Mouse (Mus musculus) thymus, adult 18-20 months (tissue): ENCODE measurements around the gene Dtx3l.
A peak's percentile ranks its signal among the peaks of the same experiment; 100 is the strongest.
"Not testable (repeated sequence)": the region's sequence is repeated elsewhere in the genome, so short reads cannot be mapped to it uniquely, and the experiment has no call there.

ENCODE experiments used
- DNase-seq, 2 experiments: peaks; one replicate each; pipeline ENCODE4 v3.0.0; 2022; ENCODE audit warnings: mixed read lengths in 2 of 2

Gene Dtx3l

DNA sequence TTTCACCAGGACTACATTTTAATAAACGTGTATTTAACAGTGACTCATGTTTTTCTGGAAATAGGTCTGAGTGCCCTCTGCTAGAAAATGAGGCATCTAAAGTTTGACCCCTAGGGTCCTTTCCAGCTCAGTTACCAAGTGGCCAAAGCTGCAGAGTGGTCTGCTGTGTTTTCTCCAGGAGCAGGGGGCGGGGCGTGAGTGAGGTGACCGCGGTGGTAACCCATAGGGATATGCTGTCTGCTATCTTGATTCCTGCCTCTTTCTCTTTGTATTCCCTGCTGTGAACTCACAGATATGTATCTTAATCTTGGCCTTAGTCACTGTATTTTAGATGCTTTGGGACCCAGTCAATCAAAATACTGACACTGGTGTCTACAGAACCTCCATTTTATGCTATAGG is 14.6 kb downstream of the Dtx3l start:
- DNase-seq, result no peak

DNA sequence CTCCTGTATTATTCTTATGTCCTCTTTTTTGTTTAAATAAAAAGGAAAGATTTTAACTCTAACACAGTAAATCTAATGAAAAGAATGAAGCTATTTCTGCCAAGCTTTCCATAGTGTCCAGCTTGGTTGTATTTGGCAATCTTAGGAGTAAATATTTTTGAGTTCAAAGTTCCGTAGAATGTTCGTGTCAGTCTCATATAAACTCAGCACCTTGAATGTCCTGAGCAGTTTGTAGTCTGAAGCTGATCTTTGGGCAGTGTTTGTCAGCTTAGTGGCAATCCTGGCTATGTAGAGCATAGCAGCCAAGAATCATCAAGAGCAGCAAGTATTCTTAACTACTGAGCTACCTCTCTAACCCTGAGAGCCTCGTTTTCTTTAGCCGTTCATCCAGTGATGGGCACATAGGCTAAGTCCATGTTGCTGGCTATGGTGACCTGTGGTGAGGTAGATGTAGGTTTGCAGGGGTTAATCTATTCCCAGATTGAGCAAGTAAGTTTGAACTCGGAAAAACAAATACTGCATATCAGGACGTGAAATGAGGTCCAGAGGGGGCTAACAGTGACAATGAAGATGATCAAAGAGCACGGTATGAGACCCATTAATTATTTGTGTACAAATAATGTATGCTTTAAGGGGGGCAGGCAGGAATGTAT is 15.3 kb downstream of the Dtx3l start:
- no peak for DNase-seq

DNA sequence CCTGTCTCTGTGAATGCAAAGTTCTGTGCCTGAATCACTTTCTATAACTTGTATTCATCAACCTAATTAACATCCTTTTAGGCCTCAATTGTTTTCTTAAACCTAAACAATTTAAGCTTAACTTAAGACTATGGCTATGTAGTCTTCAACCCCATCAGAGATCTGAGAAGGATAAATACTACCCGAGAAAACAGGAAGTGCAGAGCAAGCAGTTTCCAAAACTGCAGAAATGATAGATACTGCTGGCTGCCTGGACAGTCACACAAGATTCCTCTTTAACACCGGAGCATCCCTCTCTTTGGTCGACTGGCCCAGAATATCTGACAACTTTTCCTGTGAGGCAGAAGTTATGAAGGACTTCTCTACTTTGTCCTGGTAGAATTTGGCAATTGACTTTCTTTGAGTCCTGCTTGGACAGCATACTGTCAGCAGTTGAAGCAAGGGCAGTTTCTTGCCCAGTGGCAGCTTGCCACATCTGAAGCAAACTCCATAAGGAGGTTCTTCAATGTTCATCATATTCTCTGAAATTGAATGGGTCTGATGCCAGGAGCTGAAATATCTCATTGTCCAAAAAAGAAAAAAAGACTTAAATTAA is 16.6 kb downstream of the Dtx3l start:
- DNase-seq, result no peak

DNA sequence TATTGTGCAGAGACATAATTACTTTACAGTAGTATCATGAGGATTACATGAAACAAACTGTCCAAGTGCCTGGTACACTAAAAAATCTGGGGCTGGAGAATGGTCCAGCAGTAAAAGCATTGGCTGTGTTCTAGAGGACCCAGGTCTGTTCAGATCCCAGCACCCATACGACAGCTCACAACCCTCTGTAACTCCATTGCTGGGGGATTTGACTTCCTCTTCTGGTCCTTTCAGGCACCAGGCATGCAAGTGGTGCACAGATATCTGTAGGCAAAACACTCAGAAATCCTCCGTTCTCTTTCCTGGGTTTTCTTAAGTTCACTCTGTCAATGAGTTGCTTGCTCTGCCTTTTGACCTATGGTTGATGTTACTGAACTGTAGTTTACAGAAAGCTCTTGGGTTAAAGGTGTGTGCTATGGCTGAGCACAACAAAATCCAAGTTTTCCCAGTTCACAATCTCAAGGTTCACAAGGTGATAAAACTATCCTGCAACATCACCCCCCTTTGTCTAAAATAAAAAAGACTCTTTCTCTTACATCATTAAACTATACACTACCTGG is 17.2 kb downstream of the Dtx3l start:
- DNase-seq, result no peak

DNA sequence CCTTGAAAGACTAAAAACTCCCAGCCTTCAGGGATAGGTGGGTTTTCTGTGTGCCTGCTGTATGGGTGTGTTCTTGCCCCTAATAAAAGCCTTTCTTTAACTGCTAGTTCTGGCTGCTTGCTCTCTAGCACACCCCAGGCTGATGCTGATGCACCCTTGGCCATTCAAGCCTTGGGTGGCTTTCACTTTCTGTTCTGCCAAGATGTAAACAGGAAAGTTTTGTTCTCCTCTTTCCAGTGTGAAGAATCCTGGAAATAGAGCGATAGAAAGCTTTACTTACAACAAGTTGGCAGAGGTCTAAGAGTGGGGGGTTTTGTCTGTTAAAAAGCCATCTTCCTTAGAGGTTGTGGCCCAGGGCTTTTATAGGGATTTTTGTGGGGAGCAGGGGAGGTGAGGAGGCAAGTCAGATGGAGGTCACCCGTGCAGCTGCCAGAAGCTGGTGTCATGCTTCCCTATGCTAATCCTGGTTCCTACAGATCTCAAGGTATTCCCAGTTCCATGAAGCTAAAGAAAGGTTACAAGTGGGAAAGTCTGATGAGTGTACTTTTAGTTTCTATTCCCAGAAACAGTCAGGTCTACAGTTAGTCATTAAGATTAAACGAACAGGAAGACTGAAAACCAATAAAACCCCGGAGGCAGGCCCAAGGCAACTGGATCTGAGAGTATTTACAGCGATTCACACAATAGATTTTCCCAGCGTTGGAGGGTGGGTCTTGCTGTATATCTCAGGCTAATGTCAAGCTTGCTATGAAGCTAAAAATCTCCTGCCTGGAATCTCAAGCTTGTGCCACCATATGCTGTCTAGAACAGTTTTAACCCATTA is 20.0 kb downstream of the Dtx3l start:
- peak in 1 of 2 experiments; percentile 33 for DNase-seq

DNA sequence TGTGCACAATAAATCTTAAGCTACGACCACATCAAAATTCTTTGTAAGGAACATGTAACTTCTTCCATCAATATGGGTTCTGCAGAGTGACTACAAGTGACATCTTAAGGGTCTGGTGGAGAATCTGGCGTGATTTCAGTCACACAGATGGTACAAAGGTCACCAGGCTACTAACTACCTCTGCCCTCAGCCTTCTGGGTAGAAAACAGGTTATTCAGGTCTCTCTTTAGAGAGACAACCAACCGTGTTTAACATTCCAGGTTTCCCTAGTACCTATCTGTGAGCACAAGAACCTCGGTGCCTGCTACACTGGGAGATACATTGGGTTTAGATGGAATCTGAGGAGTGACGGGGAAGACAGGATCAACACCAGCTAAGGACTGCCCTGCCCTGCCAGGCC is 24.6 kb downstream of the Dtx3l start:
- no peak for DNase-seq

DNA sequence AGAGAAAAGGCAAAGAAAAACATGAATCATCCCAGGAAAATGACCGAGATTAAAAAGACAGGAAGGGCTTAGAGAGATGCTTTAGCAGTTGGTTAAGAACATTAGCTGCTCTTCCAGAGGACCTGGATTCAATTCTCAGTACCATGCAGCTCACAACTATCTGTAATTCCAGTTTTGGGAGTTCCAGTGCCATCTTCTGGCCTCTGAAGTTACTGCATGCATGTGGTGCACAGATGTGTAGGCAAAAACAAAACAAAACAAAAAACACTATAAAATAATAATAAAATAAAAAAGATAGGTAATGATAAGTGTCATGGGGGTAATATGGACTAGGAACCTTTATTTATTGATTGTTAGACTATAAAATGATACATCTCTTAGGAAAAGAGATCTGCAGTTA is 25.4 kb downstream of the Dtx3l start:
- no peak for DNase-seq

DNA sequence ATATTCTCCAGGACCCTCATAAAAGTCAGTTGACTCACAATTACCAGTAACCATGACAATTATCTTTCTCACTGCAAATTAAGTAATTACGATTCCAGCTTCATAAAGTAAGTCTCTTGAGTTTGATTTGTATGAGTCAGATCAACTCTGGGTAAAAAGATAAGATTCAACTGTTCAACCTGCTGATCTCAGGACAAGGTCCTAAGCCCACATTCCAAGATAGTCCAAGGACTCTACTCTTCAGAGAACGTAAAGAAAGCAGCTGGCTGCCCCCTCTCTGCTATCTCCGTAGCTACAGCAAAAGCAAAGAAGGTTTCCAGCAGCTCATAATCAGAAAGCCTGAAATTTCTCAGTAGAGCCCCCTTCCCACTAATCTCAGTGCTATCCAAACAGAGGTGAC is 27.5 kb downstream of the Dtx3l start:
- no peak for DNase-seq

DNA sequence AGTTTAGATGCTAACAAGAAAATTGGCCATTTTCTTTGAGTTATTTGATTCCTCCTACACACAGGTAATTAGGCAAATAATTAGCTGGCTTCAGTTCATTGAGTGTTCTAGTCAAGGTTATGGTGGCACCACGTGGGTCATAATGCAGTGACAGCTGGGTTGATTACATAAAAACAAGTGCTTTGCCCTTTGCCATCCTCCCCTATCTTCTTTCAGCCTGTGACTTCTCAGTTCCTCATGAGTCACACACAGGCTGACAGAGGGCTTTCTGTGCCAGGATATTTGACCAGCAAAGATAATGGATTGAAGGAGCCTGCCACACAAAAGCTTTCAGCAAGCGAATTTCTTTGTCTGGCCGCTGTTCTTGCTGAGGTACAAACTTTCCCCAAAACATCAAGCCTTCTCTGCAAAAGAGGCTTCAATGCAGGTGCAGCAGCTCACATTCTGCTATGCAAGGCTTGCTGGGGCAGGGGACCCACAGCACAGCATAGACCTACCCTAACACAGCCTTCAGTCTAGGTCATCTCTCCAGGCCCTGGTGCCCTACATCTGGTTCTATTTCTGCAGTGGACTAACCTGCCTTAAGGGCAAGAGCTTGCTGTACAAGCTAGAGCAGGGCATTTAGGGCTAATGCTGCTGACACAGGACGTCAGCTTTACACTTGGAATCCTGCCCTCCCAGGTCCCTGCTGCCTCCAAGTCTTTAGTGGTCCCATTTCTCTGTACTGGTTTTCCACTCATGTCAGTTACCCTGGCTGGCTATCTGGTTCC is 31.3 kb downstream of the Dtx3l start:
- no peak for DNase-seq

DNA sequence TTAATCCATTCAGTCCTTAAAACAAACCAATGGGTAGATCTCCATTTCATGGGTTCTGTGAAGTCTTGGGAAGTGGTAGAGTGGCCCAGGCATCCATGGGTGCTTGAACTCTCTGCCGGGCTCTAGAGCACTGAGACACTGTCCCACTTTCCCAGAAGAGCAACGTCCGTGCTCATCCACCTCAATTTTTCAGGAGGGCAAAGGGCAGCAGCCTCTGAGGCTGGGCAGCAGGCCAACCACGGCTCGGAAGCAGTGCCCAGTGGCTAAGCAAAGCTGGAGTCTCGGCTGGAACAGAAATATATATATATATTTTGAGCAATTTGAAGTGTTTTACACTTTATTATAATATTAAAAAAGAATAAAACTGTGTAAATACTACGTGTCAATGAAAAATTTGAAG is 32.1 kb downstream of the Dtx3l start:
- DNase-seq, result no peak

DNA sequence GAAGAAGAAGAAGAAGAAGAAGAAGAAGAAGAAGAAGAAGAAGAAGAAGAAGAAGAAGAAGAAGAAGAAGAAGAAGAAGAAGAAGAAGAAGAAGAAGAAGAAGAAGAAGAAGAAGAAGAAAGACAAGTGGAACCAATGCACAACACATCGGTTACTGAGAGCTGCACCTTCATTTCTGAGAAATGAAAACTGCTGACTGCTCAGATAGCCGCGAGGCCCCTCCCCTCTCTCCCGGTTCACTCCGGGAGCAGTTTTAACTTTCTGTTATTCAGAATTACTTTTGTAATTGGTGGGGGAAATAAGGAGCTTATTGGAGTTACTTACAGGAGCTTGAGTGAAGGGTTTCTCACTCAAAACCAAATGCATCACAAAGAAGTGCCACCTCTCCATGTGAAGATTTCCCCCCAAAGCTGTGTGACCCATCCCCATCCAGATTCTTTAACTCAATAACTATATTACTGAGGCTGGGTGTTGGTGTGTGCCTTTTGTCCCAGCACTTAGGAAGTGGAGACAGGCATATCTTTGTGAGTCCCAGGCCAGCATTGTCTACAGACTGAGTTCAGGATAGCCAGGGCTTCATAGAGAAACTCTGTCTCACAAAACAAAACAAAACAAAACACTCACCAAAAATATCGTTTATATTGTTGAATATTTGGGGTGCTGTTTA is 33.0 kb downstream of the Dtx3l start:
- DNase-seq, result no peak

DNA sequence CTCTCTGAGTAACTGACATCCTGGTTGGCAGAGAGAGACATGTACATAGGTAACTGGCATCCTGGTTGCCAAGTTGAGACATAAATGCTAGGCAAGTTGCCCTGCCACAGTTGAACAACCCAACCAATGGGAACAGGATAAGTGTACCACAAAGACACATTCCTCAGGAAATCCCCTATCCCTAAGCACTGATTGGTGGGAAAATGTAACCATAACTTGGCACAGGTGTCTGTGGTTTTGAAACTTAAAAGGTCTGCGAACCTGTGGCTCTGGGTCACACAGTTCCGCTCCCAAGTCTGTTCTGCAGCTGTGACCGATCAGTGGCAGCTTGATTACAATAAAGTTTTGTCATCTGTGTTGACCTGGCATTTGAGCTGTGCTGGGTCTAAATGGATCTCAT is 33.6 kb downstream of the Dtx3l start:
- peak in 1 of 2 experiments; percentile 25 for DNase-seq

DNA sequence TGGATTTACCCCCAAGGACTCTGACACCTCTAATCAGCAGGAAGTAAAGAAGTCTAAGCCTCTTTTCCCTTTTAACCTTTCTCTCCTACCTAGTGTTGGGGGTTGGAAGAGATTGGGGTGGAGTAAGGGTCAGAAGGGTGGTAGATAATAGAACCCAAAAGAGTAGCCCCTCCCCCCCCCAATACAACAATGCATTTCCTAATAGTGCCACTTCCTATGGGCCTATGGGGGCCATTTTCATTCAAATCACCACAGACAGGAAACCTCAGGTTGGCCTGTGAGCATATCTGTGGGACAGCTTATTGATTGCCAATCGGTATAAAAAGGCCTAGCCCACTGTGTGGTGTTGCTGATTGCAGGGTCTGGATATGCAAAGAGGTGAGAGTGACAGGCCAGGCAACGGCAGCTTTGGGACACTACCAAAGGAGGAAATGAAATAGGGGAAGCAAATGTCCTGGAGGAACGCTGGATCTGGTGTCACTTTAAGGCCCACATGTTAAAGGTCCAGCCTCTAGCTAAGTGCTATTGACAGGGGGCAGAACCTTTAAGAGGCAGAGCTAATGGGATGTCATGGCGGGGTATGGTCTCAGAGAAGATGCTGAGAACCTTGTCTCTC is 34.7 kb downstream of the Dtx3l start:
- DNase-seq, result no peak

DNA sequence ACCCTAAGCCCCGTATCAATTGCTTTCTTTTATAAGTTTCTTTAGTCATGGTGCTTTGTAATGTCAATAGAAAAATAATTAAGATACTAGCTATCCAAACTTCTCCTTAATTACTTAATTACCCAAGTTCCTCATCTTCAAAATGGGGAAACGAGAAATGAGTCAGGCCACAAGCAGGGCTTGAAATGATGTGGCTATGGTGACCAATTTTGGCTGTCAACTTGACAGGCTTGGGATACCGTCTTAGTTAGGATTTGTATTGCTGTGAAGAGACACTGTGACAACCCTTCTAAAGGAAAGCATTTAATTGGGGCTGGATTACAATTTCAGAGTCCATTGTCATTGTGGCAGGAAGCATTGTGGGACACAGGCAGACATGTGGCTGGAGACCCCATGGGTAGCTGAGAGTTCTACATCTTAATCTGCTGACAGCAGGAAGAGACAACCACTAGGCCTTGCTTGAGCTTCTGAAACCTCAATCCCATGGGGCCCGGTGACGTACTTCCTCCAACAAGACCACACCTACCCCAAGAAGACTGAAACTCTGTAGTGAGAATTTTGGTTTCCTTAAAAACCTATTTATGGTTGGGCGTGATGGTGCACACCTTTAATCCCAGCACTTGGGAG is 35.8 kb downstream of the Dtx3l start:
- DNase-seq, result no peak

DNA sequence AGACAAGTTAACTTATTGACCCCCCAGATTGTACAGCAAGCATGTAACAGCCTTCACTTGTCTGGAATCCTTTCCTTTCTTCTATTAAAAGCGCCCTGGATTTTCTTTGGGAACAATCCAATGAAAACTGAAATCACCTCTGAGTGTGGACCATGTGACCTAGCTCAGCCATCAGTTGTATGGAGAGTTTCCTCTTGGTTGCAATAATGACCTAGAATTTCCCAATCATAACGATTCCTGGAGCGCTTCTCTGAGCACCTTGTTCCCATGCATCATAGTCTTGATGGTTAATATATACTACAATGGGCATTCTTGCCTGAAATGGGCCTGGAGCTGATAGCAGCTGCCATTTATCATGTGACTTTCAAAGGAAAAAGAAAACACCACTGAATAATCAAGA is 38.4 kb downstream of the Dtx3l start:
- DNase-seq, result no peak

DNA sequence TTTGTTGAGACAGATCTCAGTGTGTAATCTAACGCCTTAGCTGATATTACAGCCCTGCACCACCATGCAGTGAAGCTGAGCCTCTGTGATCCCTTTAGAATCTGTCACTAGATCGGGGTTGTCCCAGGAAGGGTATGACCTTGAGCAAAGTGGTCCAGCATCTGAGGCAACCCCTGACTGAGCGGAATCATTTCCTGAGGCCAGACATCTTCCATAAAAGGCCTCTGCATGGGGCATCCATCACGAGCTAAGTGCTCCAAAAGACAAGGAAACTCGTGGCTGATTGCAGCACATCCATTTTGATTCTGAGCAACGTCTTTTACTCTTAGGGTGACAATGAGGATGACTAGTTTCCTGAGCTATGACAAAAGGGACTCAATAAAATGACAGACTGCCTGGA is 44.0 kb downstream of the Dtx3l start:
- DNase-seq, result no peak

DNA sequence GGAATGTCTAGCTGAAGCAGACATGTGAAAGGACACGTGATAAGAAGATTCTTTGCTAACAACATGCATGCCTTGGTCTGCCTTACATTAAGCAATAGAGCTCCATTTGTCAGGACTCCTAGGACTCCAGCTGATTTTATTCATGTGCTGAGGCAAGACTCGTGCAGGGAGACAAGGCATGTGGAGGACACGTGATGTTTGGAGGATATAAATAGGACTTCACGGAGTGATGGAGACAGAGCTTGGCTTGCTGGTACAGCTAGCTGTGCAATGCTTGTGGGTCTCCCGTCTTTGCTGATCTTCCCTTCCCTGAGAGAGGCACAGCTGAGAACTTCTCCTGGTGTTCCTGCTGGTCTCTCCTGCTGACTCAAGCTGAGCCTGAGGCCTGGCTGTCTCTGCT is 47.3 kb downstream of the Dtx3l start:
- not testable (repeated sequence) for DNase-seq

DNA sequence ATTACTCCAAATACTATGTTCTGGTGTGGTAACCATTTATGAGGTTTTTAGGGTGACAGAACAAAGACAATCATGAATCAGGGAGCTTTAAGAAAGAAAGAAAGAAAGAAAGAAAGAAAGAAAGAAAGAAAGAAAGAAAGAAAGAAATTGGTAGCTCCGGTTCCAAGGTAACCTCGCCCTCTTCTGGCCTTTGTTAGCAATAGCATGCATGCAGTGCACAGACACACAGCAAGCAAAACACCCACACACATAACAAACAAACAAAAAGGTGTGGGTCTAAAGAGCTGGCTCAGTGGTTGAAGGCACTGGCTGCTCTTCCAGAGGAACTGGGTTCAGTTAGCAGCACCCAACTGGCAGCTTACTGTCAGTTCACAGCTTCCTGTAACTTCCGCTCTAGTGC is 48.3 kb downstream of the Dtx3l start:
- DNase-seq, result no peak

DNA sequence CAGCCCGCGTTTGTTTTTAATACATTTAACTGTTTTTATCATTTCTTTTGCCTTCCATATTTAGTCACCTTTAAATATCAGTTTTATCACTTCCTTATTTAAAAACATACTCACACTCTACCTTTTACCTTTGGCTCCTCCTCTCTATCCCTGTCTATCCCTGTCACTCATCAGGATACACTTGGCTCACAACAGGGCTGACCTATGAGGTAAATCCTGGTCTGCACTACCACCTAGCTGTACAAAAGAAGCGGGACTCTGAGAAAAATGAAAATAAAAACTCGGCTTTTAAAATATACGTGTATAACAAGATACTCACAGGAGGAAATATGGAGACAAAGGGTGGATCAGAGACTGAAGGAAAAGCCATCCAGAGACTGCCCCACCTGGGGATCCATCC is 50.0 kb downstream of the Dtx3l start:
- DNase-seq, result no peak

DNA sequence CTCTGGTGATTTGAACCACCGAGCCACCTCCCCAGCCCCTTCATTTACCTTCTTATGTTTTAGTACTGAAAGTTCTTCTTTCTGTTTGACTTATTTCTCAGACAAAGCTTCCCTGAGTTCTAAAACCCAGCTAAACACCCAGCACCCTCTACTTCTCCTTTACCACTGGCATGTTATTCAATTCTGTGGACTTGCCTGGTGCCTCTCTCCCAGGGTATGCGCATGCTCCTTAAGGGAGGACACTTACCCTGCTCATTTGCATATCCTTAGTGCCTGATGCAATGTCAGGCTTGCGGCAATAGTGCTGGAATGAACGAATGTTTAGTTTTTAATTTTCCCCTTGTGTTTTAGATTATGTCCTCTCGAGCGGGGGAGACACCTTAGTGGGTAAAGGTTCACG is 50.8 kb downstream of the Dtx3l start:
- DNase-seq, result no peak
